Mouse (Mus musculus): ENCODE measurements around the gene Hist4h4.

Hist4h4 gene

GRCm38 (mm10) chr6:136803739-136804633 is at the start of gene Hist4h4:
Gene Hist4h4 (minus strand): TSS chr6:136804415.
- peak; percentile 93 to 95 for DNase-seq (ENCODE audit: low spot score in 2 of 2)

- DNase-seq (ENCODE audit: low spot score in 2 of 2): no peak
Observed at GRCm38 (mm10) chr6:136852762-136853161, 48.5 kb upstream of the Hist4h4 start.

- no peak for DNase-seq (ENCODE audit: low spot score in 2 of 2)
Observed at GRCm38 (mm10) chr6:136852348-136852747, 48.1 kb upstream of the Hist4h4 start.

- no peak for DNase-seq (ENCODE audit: low spot score in 2 of 2)
Observed at GRCm38 (mm10) chr6:136850267-136850666, 46.1 kb upstream of the Hist4h4 start.

GRCm38 (mm10) chr6:136848971-136849370 is 44.8 kb upstream of the Hist4h4 start:
- no peak for DNase-seq (ENCODE audit: low spot score in 2 of 2)

- DNase-seq (ENCODE audit: low spot score in 2 of 2): no peak
Observed at GRCm38 (mm10) chr6:136848399-136848798, 44.2 kb upstream of the Hist4h4 start.

GRCm38 (mm10) chr6:136847790-136848189 is 43.6 kb upstream of the Hist4h4 start:
- peak; percentile 48 to 64 for DNase-seq (ENCODE audit: low spot score in 2 of 2)

GRCm38 (mm10) chr6:136847267-136847666 is 43.1 kb upstream of the Hist4h4 start:
- DNase-seq (ENCODE audit: low spot score in 2 of 2): no peak

GRCm38 (mm10) chr6:136845706-136846480 is 41.7 kb upstream of the Hist4h4 start:
- no peak for DNase-seq (ENCODE audit: low spot score in 2 of 2)

GRCm38 (mm10) chr6:136844903-136845302 is 40.7 kb upstream of the Hist4h4 start:
- no peak for DNase-seq (ENCODE audit: low spot score in 2 of 2)

- DNase-seq (ENCODE audit: low spot score in 2 of 2): no peak
Observed at GRCm38 (mm10) chr6:136837323-136837722, 33.1 kb upstream of the Hist4h4 start.

GRCm38 (mm10) chr6:136835352-136835751 is 31.1 kb upstream of the Hist4h4 start, which contains the start of gene Smco3:
Gene Smco3 (minus strand): TSS chr6:136835452.
- no peak for DNase-seq (ENCODE audit: low spot score in 2 of 2)

- peak; percentile 42 to 46 for DNase-seq (ENCODE audit: low spot score in 2 of 2)
Observed at GRCm38 (mm10) chr6:136831712-136832111, 27.5 kb upstream of the Hist4h4 start.

- no peak for DNase-seq (ENCODE audit: low spot score in 2 of 2)
Observed at GRCm38 (mm10) chr6:136828681-136829080, 24.5 kb upstream of the Hist4h4 start.

- peak; percentile 95 to 97 for DNase-seq (ENCODE audit: low spot score in 2 of 2)
Observed at GRCm38 (mm10) chr6:136827881-136828561, 23.8 kb upstream of the Hist4h4 start, which contains the start of gene Wbp11. Gene Wbp11 (minus strand): TSS chr6:136828233.

GRCm38 (mm10) chr6:136827516-136827880 is 23.3 kb upstream of the Hist4h4 start, which contains the start of gene BC049715:
Gene BC049715 (plus strand): TSS chr6:136827626.
- no peak for DNase-seq (ENCODE audit: low spot score in 2 of 2)

GRCm38 (mm10) chr6:136827116-136827515 is 22.9 kb upstream of the Hist4h4 start:
- DNase-seq (ENCODE audit: low spot score in 2 of 2): no peak

- no peak for DNase-seq (ENCODE audit: low spot score in 2 of 2)
Observed at GRCm38 (mm10) chr6:136824987-136825386, 20.8 kb upstream of the Hist4h4 start.

GRCm38 (mm10) chr6:136821086-136821485 is 16.9 kb upstream of the Hist4h4 start:
- DNase-seq (ENCODE audit: low spot score in 2 of 2): no peak

- no peak for DNase-seq (ENCODE audit: low spot score in 2 of 2)
Observed at GRCm38 (mm10) chr6:136820381-136820780, 16.2 kb upstream of the Hist4h4 start.

- DNase-seq (ENCODE audit: low spot score in 2 of 2): no peak
Observed at GRCm38 (mm10) chr6:136817549-136817948, 13.3 kb upstream of the Hist4h4 start.

- no peak for DNase-seq (ENCODE audit: low spot score in 2 of 2)
Observed at GRCm38 (mm10) chr6:136816826-136817225, 12.6 kb upstream of the Hist4h4 start.

Measured in spleen, postnatal 36 days (tissue).